Mouse (Mus musculus): ENCODE results near the gene Lsamp. TPM values are rescaled to one million over a fixed set of nuclear protein-coding genes. Genes with fewer than 3 reads are reported as not detected.

Lsamp gene
- polyA plus RNA-seq, 1 experiment from 2014 or later, result 5.5 TPM

DNA sequence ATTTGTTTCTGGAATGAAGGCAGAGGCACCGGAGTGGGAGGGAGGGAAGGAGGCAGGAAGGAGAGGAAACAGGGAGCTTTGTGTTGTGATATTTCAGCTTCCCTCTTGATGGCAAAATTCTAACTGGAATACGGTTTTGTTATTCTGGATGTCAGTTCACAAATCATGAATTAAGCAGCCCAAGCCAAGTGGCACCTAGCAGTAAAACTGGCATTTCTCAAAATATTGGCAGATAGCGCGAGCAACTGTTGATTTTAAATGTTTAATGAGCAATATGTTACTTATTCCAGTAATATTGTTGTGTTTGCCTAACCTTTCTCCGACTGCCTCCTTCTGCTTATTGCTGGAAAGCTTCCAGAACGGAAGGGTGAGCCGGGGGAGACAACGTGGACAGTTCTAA is 2118.5 kb downstream of the Lsamp start:
- Histone ChIP-seq H3K9me3 (ENCODE audit: control insufficient read depth, low read length) (no peaks in the 10 kb centered on the region), H3K4me1 (ENCODE audit: control insufficient read depth, insufficient read depth, low read length) (peaks cover 4% of the 10 kb centered on the region), H3K36me3 (ENCODE audit: control insufficient read depth, insufficient read depth, low read length) (no peaks in the 10 kb centered on the region), H3K27ac (ENCODE audit: low read depth, low read length) (no peak overlapping the region), H3K27me3 (ENCODE audit: control insufficient read depth, insufficient read depth, low read length) (no peaks in the 10 kb centered on the region), H3K4me2 (replicated peaks; ENCODE audit: low read depth, low read length) (no peak overlapping the region), H3K4me3 (ENCODE audit: low read length) (no peak overlapping the region), H3K9ac (ENCODE audit: low read depth, low read length) (no peak overlapping the region)
- no peak for ATAC-seq (ENCODE audit: low FRiP score, low TSS enrichment)
- WGBS, result 34% methylated on average over 8 of the region's 8 CpGs

- Histone ChIP-seq H3K9me3 (ENCODE audit: control insufficient read depth, low read length) (no peaks in the 10 kb centered on the region), H3K4me1 (ENCODE audit: control insufficient read depth, insufficient read depth, low read length) (no peaks in the 10 kb centered on the region), H3K4me2 (replicated peaks; ENCODE audit: low read depth, low read length) (no peak overlapping the region), H3K9ac (ENCODE audit: low read depth, low read length) (no peak overlapping the region), H3K4me3 (ENCODE audit: low read length) (no peak overlapping the region), H3K36me3 (ENCODE audit: control insufficient read depth, insufficient read depth, low read length) (no peaks in the 10 kb centered on the region), H3K27me3 (ENCODE audit: control insufficient read depth, insufficient read depth, low read length) (no peaks in the 10 kb centered on the region), H3K27ac (ENCODE audit: low read depth, low read length) (no peak overlapping the region)
- 100% methylated on average over 1 of the region's 1 CpGs for WGBS
- ATAC-seq (ENCODE audit: low FRiP score, low TSS enrichment), result no peak
Measured at GRCm38 (mm10) chr16:42112251-42112650, 2128.1 kb downstream of the Lsamp start.

DNA sequence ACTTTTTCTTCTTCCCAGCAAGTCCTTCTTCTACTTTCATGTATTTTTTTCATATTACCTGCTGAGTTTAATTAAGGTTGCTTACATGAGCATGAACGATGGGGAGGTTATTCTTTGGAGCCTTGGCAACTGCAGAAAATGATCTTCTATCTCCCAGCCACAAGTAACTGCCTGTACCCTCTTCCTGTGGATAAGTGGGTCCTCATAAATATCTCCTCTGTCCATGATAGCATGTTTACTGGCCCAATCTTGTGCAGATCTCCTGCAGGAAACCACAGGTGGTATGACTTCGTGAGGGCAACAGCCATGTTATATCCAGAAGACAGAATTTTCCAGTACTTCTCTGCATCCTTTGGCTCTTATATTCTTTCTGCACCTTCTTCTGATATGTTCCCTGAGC is 2129.1 kb downstream of the Lsamp start:
- WGBS, result 88% methylated on average over 2 of the region's 2 CpGs
- H3K4me2 ChIP-seq (replicated peaks; ENCODE audit: low read depth, low read length), result no peak overlapping the region
- no peak overlapping the region for H3K4me3 ChIP-seq (ENCODE audit: low read length)
- no peaks in the 10 kb centered on the region for H3K4me1 ChIP-seq (ENCODE audit: control insufficient read depth, insufficient read depth, low read length)
- no peaks in the 10 kb centered on the region for H3K36me3 ChIP-seq (ENCODE audit: control insufficient read depth, insufficient read depth, low read length)
- no peak overlapping the region for H3K9ac ChIP-seq (ENCODE audit: low read depth, low read length)
- no peaks in the 10 kb centered on the region for H3K27me3 ChIP-seq (ENCODE audit: control insufficient read depth, insufficient read depth, low read length)
- no peak for ATAC-seq (ENCODE audit: low FRiP score, low TSS enrichment)
- H3K9me3 ChIP-seq (ENCODE audit: control insufficient read depth, low read length), result no peaks in the 10 kb centered on the region
- H3K27ac ChIP-seq (ENCODE audit: low read depth, low read length), result no peak overlapping the region

DNA sequence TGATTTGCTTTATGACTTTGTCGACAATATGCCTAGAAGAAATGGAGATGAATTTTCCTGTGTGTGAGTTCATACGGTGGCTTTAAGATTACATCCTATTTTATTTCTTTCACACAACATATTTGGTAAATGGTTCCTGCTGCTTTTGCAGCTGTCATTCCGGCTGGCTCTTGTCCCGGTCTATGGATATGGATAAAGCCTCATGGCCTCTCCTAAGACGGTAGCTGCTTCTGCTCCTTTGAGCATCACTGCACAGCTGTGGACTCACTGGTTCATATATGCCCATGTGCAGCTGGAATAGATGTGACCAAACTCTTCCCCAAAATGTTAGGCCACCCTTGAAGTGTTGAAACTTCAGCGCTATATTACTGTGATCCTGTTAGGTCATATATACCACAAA is 2137.6 kb downstream of the Lsamp start:
- WGBS, result 87% methylated on average over 6 of the region's 6 CpGs
- ATAC-seq (ENCODE audit: low FRiP score, low TSS enrichment), result no peak
- no peaks in the 10 kb centered on the region for H3K27me3 ChIP-seq (ENCODE audit: control insufficient read depth, insufficient read depth, low read length)
- no peak overlapping the region for H3K4me3 ChIP-seq (ENCODE audit: low read length)
- no peak overlapping the region for H3K9ac ChIP-seq (ENCODE audit: low read depth, low read length)
- H3K4me2 ChIP-seq (replicated peaks; ENCODE audit: low read depth, low read length), result no peak overlapping the region
- no peaks in the 10 kb centered on the region for H3K36me3 ChIP-seq (ENCODE audit: control insufficient read depth, insufficient read depth, low read length)
- H3K9me3 ChIP-seq (ENCODE audit: control insufficient read depth, low read length), result no peaks in the 10 kb centered on the region
- H3K27ac ChIP-seq (ENCODE audit: low read depth, low read length), result no peak overlapping the region
- no peaks in the 10 kb centered on the region for H3K4me1 ChIP-seq (ENCODE audit: control insufficient read depth, insufficient read depth, low read length)

DNA sequence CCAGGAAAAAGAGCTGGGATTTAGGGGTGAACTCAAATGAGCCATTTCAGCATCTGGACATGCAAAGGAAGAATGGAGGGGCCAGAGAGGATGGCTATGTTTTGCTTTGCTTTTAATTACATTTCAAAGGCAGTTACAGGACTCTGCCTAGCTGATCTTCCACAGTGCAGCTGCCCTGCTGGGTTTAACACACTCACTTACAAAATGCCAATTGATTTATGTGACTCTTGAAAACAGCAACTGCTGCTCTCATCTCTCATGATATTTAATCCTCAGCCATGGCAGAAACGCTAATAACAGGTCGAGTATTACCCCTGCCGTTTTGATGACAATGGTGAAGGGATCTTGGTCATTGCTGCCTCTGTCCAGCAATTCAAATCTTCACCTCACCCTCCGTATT is 2139.7 kb downstream of the Lsamp start:
- H3K36me3 ChIP-seq (ENCODE audit: control insufficient read depth, insufficient read depth, low read length), result no peaks in the 10 kb centered on the region
- no peak overlapping the region for H3K9ac ChIP-seq (ENCODE audit: low read depth, low read length)
- H3K9me3 ChIP-seq (ENCODE audit: control insufficient read depth, low read length), result no peaks in the 10 kb centered on the region
- 46% methylated on average over 4 of the region's 4 CpGs for WGBS
- no peak for ATAC-seq (ENCODE audit: low FRiP score, low TSS enrichment)
- H3K4me3 ChIP-seq (ENCODE audit: low read length), result no peak overlapping the region
- no peak overlapping the region for H3K4me2 ChIP-seq (replicated peaks; ENCODE audit: low read depth, low read length)
- H3K4me1 ChIP-seq (ENCODE audit: control insufficient read depth, insufficient read depth, low read length), result no peaks in the 10 kb centered on the region
- no peaks in the 10 kb centered on the region for H3K27me3 ChIP-seq (ENCODE audit: control insufficient read depth, insufficient read depth, low read length)
- no peak overlapping the region for H3K27ac ChIP-seq (ENCODE audit: low read depth, low read length)

- H3K9ac ChIP-seq (ENCODE audit: low read depth, low read length), result no peak overlapping the region
- no peak overlapping the region for H3K27ac ChIP-seq (ENCODE audit: low read depth, low read length)
- H3K36me3 ChIP-seq (ENCODE audit: control insufficient read depth, insufficient read depth, low read length), result no peaks in the 10 kb centered on the region
- no peak overlapping the region for H3K4me2 ChIP-seq (replicated peaks; ENCODE audit: low read depth, low read length)
- WGBS, result 94% methylated on average over 2 of the region's 2 CpGs
- H3K27me3 ChIP-seq (ENCODE audit: control insufficient read depth, insufficient read depth, low read length), result no peaks in the 10 kb centered on the region
- ATAC-seq (ENCODE audit: low FRiP score, low TSS enrichment), result no peak
- H3K4me1 ChIP-seq (ENCODE audit: control insufficient read depth, insufficient read depth, low read length), result no peaks in the 10 kb centered on the region
- H3K4me3 ChIP-seq (ENCODE audit: low read length), result no peak overlapping the region
- no peaks in the 10 kb centered on the region for H3K9me3 ChIP-seq (ENCODE audit: control insufficient read depth, low read length)
Measured at GRCm38 (mm10) chr16:42126061-42126460, 2141.9 kb downstream of the Lsamp start.

- Histone ChIP-seq H3K36me3 (ENCODE audit: control insufficient read depth, insufficient read depth, low read length) (no peaks in the 10 kb centered on the region), H3K27ac (ENCODE audit: low read depth, low read length) (no peak overlapping the region), H3K4me3 (ENCODE audit: low read length) (no peak overlapping the region), H3K27me3 (ENCODE audit: control insufficient read depth, insufficient read depth, low read length) (no peaks in the 10 kb centered on the region), H3K4me2 (replicated peaks; ENCODE audit: low read depth, low read length) (no peak overlapping the region), H3K9me3 (ENCODE audit: control insufficient read depth, low read length) (no peaks in the 10 kb centered on the region), H3K9ac (ENCODE audit: low read depth, low read length) (no peak overlapping the region), H3K4me1 (ENCODE audit: control insufficient read depth, insufficient read depth, low read length) (no peaks in the 10 kb centered on the region)
- WGBS, result 61% methylated on average over 6 of the region's 6 CpGs
- no peak for ATAC-seq (ENCODE audit: low FRiP score, low TSS enrichment)
Measured at GRCm38 (mm10) chr16:42147164-42147563, 2163.0 kb downstream of the Lsamp start.

DNA sequence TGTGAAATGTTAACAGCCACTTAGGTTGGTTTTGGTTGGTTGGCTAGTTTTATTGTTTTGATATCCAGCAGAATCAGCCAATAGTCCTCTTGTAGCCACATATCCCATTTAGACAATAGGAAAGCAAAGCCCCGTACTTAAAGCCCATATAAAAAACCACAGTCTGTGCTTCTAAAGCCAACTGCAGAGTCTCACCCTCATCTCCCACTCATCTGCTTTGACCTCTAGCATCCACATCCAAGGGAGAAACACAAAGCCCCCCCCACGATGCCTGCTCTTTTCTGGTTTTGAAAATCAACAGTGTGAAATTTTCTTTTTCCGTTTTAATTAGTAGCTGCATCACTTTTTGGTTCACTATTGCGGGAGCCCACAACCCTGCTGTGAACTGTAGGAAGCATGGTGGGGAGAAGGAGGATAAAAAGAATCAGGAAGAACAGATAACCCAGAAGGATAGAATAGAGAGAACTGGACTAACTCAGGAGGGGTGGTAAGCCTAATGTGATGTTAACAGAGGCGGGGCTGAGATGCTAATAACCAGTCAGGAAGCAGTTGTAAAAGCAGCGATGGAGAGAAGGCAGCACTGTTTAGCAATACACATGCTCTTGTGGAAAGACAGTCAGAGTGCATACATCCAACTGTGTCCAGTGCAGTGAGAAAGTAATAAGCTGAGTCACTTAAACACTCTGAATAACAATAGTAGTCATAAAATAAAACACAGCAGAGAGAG is 2165.2 kb downstream of the Lsamp start:
- H3K4me3 ChIP-seq (ENCODE audit: low read length), result no peak overlapping the region
- 57% methylated on average over 6 of the region's 6 CpGs for WGBS
- H3K36me3 ChIP-seq (ENCODE audit: control insufficient read depth, insufficient read depth, low read length), result no peaks in the 10 kb centered on the region
- H3K9me3 ChIP-seq (ENCODE audit: control insufficient read depth, low read length), result no peaks in the 10 kb centered on the region
- no peak overlapping the region for H3K27ac ChIP-seq (ENCODE audit: low read depth, low read length)
- no peak overlapping the region for H3K9ac ChIP-seq (ENCODE audit: low read depth, low read length)
- no peak overlapping the region for H3K4me2 ChIP-seq (replicated peaks; ENCODE audit: low read depth, low read length)
- no peaks in the 10 kb centered on the region for H3K27me3 ChIP-seq (ENCODE audit: control insufficient read depth, insufficient read depth, low read length)
- H3K4me1 ChIP-seq (ENCODE audit: control insufficient read depth, insufficient read depth, low read length), result no peaks in the 10 kb centered on the region
- no peak for ATAC-seq (ENCODE audit: low FRiP score, low TSS enrichment)

GRCm38 (mm10) chr16:42152640-42153039 is 2168.5 kb downstream of the Lsamp start:
- Histone ChIP-seq H3K4me1 (ENCODE audit: control insufficient read depth, insufficient read depth, low read length) (0 out of 2 replicates have a peak, but pooled peaks cover 3% of the 10 kb centered on the region), H3K4me3 (ENCODE audit: low read length) (no peak overlapping the region), H3K9me3 (ENCODE audit: control insufficient read depth, low read length) (no peaks in the 10 kb centered on the region), H3K27ac (ENCODE audit: low read depth, low read length) (no peak overlapping the region), H3K36me3 (ENCODE audit: control insufficient read depth, insufficient read depth, low read length) (no peaks in the 10 kb centered on the region), H3K9ac (ENCODE audit: low read depth, low read length) (no peak overlapping the region), H3K27me3 (ENCODE audit: control insufficient read depth, insufficient read depth, low read length) (no peaks in the 10 kb centered on the region), H3K4me2 (replicated peaks; ENCODE audit: low read depth, low read length) (no peak overlapping the region)
- WGBS, result 49% methylated on average over 8 of the region's 8 CpGs
- ATAC-seq (ENCODE audit: low FRiP score, low TSS enrichment), result no peak

All from kidney, embryonic 14.5 days (tissue).